In genomic region chr13:58480928-58481598, GRCm38 (mm10) we compare ENCODE assay signal across 19 mouse cellular contexts.
DNase-seq lines count a peak whose midpoint lies in the region; ATAC-seq lines count a peak whose summit lies in the region.
"Had no signal": no experiment of that assay in that cellular context is flagged by ENCODE, and none has a peak within 500 bp of the region (broad histone marks: within the 10 kb centered on the region; RNA-seq: fewer than 3 reads in every experiment).

No protein-coding gene starts in this region.

- H3K27ac ChIP-seq in hindbrain, embryonic 15.5 days (replicated peaks) = 0 out of 2 replicates have a peak overlapping the region, but pooled peaks have one; percentile 26
- H3K27ac ChIP-seq in hindbrain, embryonic 12.5 days = no peak overlapping the region
- peak overlapping the region; percentile 79 for H3K27ac ChIP-seq in macrophage
- no peak overlapping the region for H3K27ac ChIP-seq in limb, embryonic 10.5 days
- H3K27ac ChIP-seq: heart, adult 2 months; stomach, postnatal 0 days had no signal

- H3K27me3 ChIP-seq in hindbrain, embryonic 15.5 days = no peaks in the 10 kb centered on the region
- H3K27me3 ChIP-seq in hindbrain, embryonic 12.5 days = no peaks in the 10 kb centered on the region
- H3K27me3 ChIP-seq in limb, embryonic 10.5 days (ENCODE audit: low read depth, poor library complexity, severe bottlenecking) = no peaks in the 10 kb centered on the region

- DNase-seq in 416B (ENCODE audit: low read depth) = peak; percentile 89
- DNase-seq in NIH3T3 (ENCODE audit: low read depth) = peak; percentile 43
- no peak for DNase-seq in limb, embryonic 10.5 days (ENCODE audit: low spot score)
- DNase-seq in adrenal gland, postnatal 4 days (ENCODE audit: low spot score in 2 of 2) = no peak
- DNase-seq: adrenal gland, postnatal 25 days; cerebellum, adult 9-11 months; gastrocnemius, postnatal 10 days; heart, adult 2 months; kidney, postnatal 10 days; lung, adult 2 months; thymus, postnatal 14 days had no signal

- H3K79me2 ChIP-seq in macrophage (ENCODE audit: inconsistent target) = no peaks in the 10 kb centered on the region

- no peak overlapping the region for H3K4me3 ChIP-seq in hindbrain, embryonic 15.5 days
- no peak overlapping the region for H3K4me3 ChIP-seq in hindbrain, embryonic 12.5 days
- no peak overlapping the region for H3K4me3 ChIP-seq in macrophage (ENCODE audit: inconsistent target)
- no peak overlapping the region for H3K4me3 ChIP-seq in limb, embryonic 10.5 days
- H3K4me3 ChIP-seq: heart, adult 2 months; megakaryocyte, embryonic 14.5 days had no signal

- ATAC-seq in hindbrain, embryonic 15.5 days (ENCODE audit: low FRiP score, low read depth) = 0 out of 2 replicates have a peak, but pooled peaks have one; percentile 42
- no peak for ATAC-seq in hindbrain, embryonic 12.5 days (ENCODE audit: low FRiP score)
- ATAC-seq: activated CD4-positive, CD25-positive, alpha-beta regulatory T cell, adult 4 months; forebrain, embryonic 16.5 days; intestine, postnatal 0 days had no signal

- H3K9ac ChIP-seq in hindbrain, embryonic 15.5 days = no peak overlapping the region
- H3K9ac ChIP-seq in hindbrain, embryonic 12.5 days = no peak overlapping the region

- no peak overlapping the region for H3K4me2 ChIP-seq in hindbrain, embryonic 15.5 days
- H3K4me2 ChIP-seq in hindbrain, embryonic 12.5 days (replicated peaks) = no peak overlapping the region

- H3K4me1 ChIP-seq in hindbrain, embryonic 15.5 days (replicated peaks) = no peaks in the 10 kb centered on the region
- no peaks in the 10 kb centered on the region for H3K4me1 ChIP-seq in hindbrain, embryonic 12.5 days
- no peaks in the 10 kb centered on the region; the same call in 1 of the 2 replicates for H3K4me1 ChIP-seq in limb, embryonic 10.5 days

- no peaks in the 10 kb centered on the region for H3K9me3 ChIP-seq in hindbrain, embryonic 15.5 days
- H3K9me3 ChIP-seq in hindbrain, embryonic 12.5 days (replicated peaks) = no peaks in the 10 kb centered on the region
- H3K9me3 ChIP-seq in limb, embryonic 10.5 days (replicated peaks) = no peaks in the 10 kb centered on the region

- no peaks in the 10 kb centered on the region for H3K36me3 ChIP-seq in hindbrain, embryonic 15.5 days
- no peaks in the 10 kb centered on the region for H3K36me3 ChIP-seq in hindbrain, embryonic 12.5 days
- H3K36me3 ChIP-seq in macrophage (ENCODE audit: inconsistent target) = no peaks in the 10 kb centered on the region
- H3K36me3 ChIP-seq in limb, embryonic 10.5 days = no peaks in the 10 kb centered on the region

- WGBS in hindbrain, embryonic 15.5 days = 77% methylated on average over 10 of the region's 10 CpGs
- 92% methylated on average over 10 of the region's 10 CpGs for WGBS in hindbrain, embryonic 12.5 days
- WGBS in macrophage (ENCODE audit: missing documents) = 26% methylated on average over 10 of the region's 10 CpGs
- 90% methylated on average over 10 of the region's 10 CpGs for WGBS in limb, embryonic 10.5 days

Comparison
In these comparisons a context has a peak if more than half of its experiments do, and no peak if none do; other contexts are left out.
1. H3K27ac ChIP-seq: peak in hindbrain, embryonic 15.5 days (single experiment) and macrophage (single experiment); none in hindbrain, embryonic 12.5 days (single experiment) and limb, embryonic 10.5 days (single experiment).
2. DNase-seq: peak in 416B (single experiment) and NIH3T3 (single experiment); none in limb, embryonic 10.5 days (single experiment) and adrenal gland, postnatal 4 days (0 of 2).